ENCODE assay signal across 8 mouse cellular contexts in genomic region chr8:126594481-126595000, GRCm38 (mm10). TPM values are rescaled to one million over a fixed set of nuclear protein-coding genes. Genes with fewer than 3 reads are reported as not detected.
DNase-seq lines count a peak whose midpoint lies in the region; ATAC-seq lines count a peak whose summit lies in the region.

No protein-coding gene starts in this region.

- no peaks in the 10 kb centered on the region for H3K9me3 ChIP-seq in hindbrain, embryonic 11.5 days (ENCODE audit: control insufficient read depth, low read length)

- DNase-seq in Muller cell, postnatal 12 days (ENCODE audit: inconsistent ontology term): peak; percentile 100
- DNase-seq in cerebellum, adult 9-11 months: peak; percentile 99
- peak; percentile 98 to 99 for DNase-seq in frontal cortex, adult 2 months (ENCODE audit: extremely low spot score in 1 of 2, low spot score in 1 of 2)
- DNase-seq in hindbrain, embryonic 11.5 days (ENCODE audit: low spot score): peak; percentile 96
- DNase-seq in layer of hippocampus, postnatal 14 days (ENCODE audit: low spot score in 2 of 2): peak; percentile 96 to 98
- peak; percentile 98 for DNase-seq in lung, postnatal 14 days
- peak; percentile 92 for DNase-seq in retina, adult 2 months (ENCODE audit: low read depth, low spot score)
- peak; percentile 92 to 96 for DNase-seq in thymus, postnatal 36 days

- H3K27ac ChIP-seq in hindbrain, embryonic 11.5 days (ENCODE audit: low read depth, low read length): peak overlapping the region; percentile 97

- peak overlapping the region; percentile 86 for H3K9ac ChIP-seq in hindbrain, embryonic 11.5 days (ENCODE audit: low read depth, low read length)

- no peaks in the 10 kb centered on the region for H3K36me3 ChIP-seq in hindbrain, embryonic 11.5 days (ENCODE audit: control insufficient read depth, insufficient read depth, low read length)

- peaks cover 21% of the 10 kb centered on the region for H3K4me1 ChIP-seq in hindbrain, embryonic 11.5 days (replicated peaks; ENCODE audit: control insufficient read depth, insufficient read depth, low read length)

- WGBS in hindbrain, embryonic 11.5 days: under 1% methylated on average over 48 of the region's 48 CpGs

- peak overlapping the region; percentile 83 for H3K4me2 ChIP-seq in hindbrain, embryonic 11.5 days (replicated peaks; ENCODE audit: low read depth, low read length)

- ATAC-seq in hindbrain, embryonic 11.5 days (ENCODE audit: low FRiP score): peak; percentile 88

- no peaks in the 10 kb centered on the region for H3K27me3 ChIP-seq in hindbrain, embryonic 11.5 days (ENCODE audit: control insufficient read depth, insufficient read depth, low read length)

- peak overlapping the region; percentile 98 for H3K4me3 ChIP-seq in hindbrain, embryonic 11.5 days (ENCODE audit: low read depth, low read length)

RNA-seq across cellular contexts. Expression of gene Irf2bp2, which starts 0.8 kb away (rescaled TPM):
- polyA plus RNA-seq in frontal cortex, adult 2 months (2012; rRNA removed): 36.5 and 40.8 TPM in 2 replicates
- polyA plus RNA-seq in hindbrain, embryonic 11.5 days (2014; fragmentation: Nextera tagmentation; extraction: Ambion mirVana): 4.8 and 5.5 TPM in 2 replicates
- total RNA-seq in layer of hippocampus, postnatal 14 days (2021): 10 to 100 TPM; 57.1 to 61.7 TPM

Comparison
In these comparisons a context has a peak if more than half of its experiments do, and no peak if none do; other contexts are left out.
1. Peak in every context shown above with its lines: DNase-seq, ATAC-seq, H3K4me3 ChIP-seq and H3K27ac ChIP-seq.